Comparison of ENCODE assay signal across 21 mouse cellular contexts in the genomic region with DNA sequence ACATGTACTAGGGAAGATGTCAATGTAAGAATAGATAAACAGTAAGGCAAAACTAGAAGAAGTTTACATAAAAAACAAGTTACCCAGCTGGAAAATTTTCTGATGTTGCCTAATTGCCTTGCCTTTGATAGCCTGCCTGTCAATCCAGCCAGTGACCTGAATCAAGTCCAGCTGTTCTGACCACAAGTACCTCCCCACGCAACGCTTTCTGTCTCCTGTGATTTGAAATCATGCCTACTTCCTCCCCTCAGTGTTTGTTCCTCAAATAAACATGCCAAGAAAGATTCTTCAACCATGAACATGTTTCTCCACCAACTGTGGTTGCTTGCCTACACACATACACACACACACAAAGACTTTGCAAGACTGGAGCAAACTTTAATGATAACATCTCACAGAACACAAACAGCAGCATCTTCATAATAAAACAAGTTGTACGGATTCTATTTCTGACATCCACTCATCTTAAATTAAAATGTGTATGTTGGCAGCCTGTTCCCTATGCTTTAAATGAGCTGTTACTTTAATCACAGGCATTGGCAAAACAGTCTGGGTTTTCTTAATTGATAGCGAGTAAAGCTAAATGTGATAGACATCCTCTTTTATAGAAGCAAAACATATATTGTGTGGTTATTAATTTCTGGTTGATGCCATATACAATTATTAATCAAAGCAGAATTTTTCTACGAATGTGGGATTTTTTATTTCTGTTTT.
DNase-seq lines count a peak whose midpoint lies in the region; ATAC-seq lines count a peak whose summit lies in the region.
"Had no signal": no experiment of that assay in that cellular context is flagged by ENCODE, and none has a peak within 500 bp of the region (broad histone marks: within the 10 kb centered on the region; RNA-seq: fewer than 3 reads in every experiment).

No protein-coding gene starts in this region.

- DNase-seq in forebrain, embryonic 10.5 days (ENCODE audit: extremely low spot score, low spot score) = no peak
- DNase-seq in A20 (ENCODE audit: low read depth, low spot score) = peak; percentile 40
- DNase-seq in embryo, embryonic 11 days = peak; percentile 21
- peak; percentile 6 for DNase-seq in lung, postnatal 36 days
- no peak for DNase-seq in kidney, postnatal 36 days
- DNase-seq in thymus, postnatal 0 days (ENCODE audit: low spot score) = no peak
- no peak for DNase-seq in right cerebral cortex, adult 18-20 months
- DNase-seq: adrenal gland, postnatal 25 days; cerebellum, adult 9-10 months; kidney, postnatal 10 days had no signal

- H3K9ac ChIP-seq in forebrain, embryonic 13.5 days = no peak overlapping the region
- H3K9ac ChIP-seq: heart, embryonic 12.5 days; hindbrain, embryonic 15.5 days; limb, embryonic 13.5 days; liver, embryonic 14.5 days; midbrain, embryonic 15.5 days; stomach, embryonic 15.5 days had no signal

- H3K4me1 ChIP-seq in forebrain, embryonic 13.5 days = no peaks in the 10 kb centered on the region
- H3K4me1 ChIP-seq in forebrain, embryonic 10.5 days = 0 out of 2 replicates have a peak, but pooled peaks cover 3% of the 10 kb centered on the region
- H3K4me1 ChIP-seq: heart, embryonic 12.5 days; hindbrain, embryonic 15.5 days; limb, embryonic 13.5 days; midbrain, embryonic 15.5 days; stomach, embryonic 15.5 days had no signal

- no peak overlapping the region for H3K27ac ChIP-seq in forebrain, embryonic 13.5 days
- H3K27ac ChIP-seq in forebrain, embryonic 10.5 days = no peak overlapping the region
- H3K27ac ChIP-seq: hindbrain, embryonic 15.5 days; limb, embryonic 13.5 days; liver, embryonic 14.5 days; midbrain, embryonic 15.5 days; stomach, embryonic 15.5 days had no signal

- no peak overlapping the region for H3K4me3 ChIP-seq in forebrain, embryonic 13.5 days
- H3K4me3 ChIP-seq in forebrain, embryonic 10.5 days = no peak overlapping the region
- H3K4me3 ChIP-seq: erythroblast, embryonic 14.5 days; heart, embryonic 12.5 days; hindbrain, embryonic 15.5 days; limb, embryonic 13.5 days; midbrain, embryonic 15.5 days; stomach, embryonic 15.5 days had no signal

- WGBS in forebrain, embryonic 13.5 days = 58% methylated on average over 5 of the region's 5 CpGs
- WGBS in forebrain, embryonic 10.5 days = 75% methylated on average over 5 of the region's 5 CpGs

- ATAC-seq in forebrain, embryonic 13.5 days = peak; percentile 41; the same call in 1 of the 2 replicates
- ATAC-seq: activated CD4-positive, CD25-positive, alpha-beta regulatory T cell, adult 4 months; intestine, postnatal 0 days; Patski had no signal

- no peaks in the 10 kb centered on the region for H3K36me3 ChIP-seq in forebrain, embryonic 13.5 days (ENCODE audit: poor library complexity, severe bottlenecking)
- no peaks in the 10 kb centered on the region for H3K36me3 ChIP-seq in forebrain, embryonic 10.5 days (replicated peaks)
- H3K36me3 ChIP-seq: heart, embryonic 12.5 days; hindbrain, embryonic 15.5 days; limb, embryonic 13.5 days; midbrain, embryonic 15.5 days; stomach, embryonic 15.5 days had no signal

- no peaks in the 10 kb centered on the region for H3K9me3 ChIP-seq in forebrain, embryonic 13.5 days (replicated peaks)
- no peaks in the 10 kb centered on the region for H3K9me3 ChIP-seq in forebrain, embryonic 10.5 days
- H3K9me3 ChIP-seq: heart, embryonic 12.5 days; hindbrain, embryonic 15.5 days; limb, embryonic 13.5 days; midbrain, embryonic 15.5 days; stomach, embryonic 15.5 days had no signal

- no peaks in the 10 kb centered on the region for H3K27me3 ChIP-seq in forebrain, embryonic 13.5 days
- no peaks in the 10 kb centered on the region for H3K27me3 ChIP-seq in forebrain, embryonic 10.5 days (ENCODE audit: poor library complexity, severe bottlenecking)
- H3K27me3 ChIP-seq: heart, embryonic 12.5 days; hindbrain, embryonic 15.5 days; limb, embryonic 13.5 days; midbrain, embryonic 15.5 days; stomach, embryonic 15.5 days had no signal

- H3K4me2 ChIP-seq in forebrain, embryonic 13.5 days = no peak overlapping the region
- H3K4me2 ChIP-seq: heart, embryonic 12.5 days; hindbrain, embryonic 15.5 days; limb, embryonic 13.5 days; midbrain, embryonic 15.5 days; stomach, embryonic 15.5 days had no signal

Comparison
In these comparisons a context has a peak if more than half of its experiments do, and no peak if none do; other contexts are left out.
1. DNase-seq: peak in A20 (single experiment), embryo, embryonic 11 days (single experiment) and lung, postnatal 36 days (single experiment); none in forebrain, embryonic 10.5 days (single experiment), kidney, postnatal 36 days (0 of 2), thymus, postnatal 0 days (single experiment) and right cerebral cortex, adult 18-20 months (single experiment).